15 mouse cellular contexts compared by ENCODE assay signal in the genomic region with DNA sequence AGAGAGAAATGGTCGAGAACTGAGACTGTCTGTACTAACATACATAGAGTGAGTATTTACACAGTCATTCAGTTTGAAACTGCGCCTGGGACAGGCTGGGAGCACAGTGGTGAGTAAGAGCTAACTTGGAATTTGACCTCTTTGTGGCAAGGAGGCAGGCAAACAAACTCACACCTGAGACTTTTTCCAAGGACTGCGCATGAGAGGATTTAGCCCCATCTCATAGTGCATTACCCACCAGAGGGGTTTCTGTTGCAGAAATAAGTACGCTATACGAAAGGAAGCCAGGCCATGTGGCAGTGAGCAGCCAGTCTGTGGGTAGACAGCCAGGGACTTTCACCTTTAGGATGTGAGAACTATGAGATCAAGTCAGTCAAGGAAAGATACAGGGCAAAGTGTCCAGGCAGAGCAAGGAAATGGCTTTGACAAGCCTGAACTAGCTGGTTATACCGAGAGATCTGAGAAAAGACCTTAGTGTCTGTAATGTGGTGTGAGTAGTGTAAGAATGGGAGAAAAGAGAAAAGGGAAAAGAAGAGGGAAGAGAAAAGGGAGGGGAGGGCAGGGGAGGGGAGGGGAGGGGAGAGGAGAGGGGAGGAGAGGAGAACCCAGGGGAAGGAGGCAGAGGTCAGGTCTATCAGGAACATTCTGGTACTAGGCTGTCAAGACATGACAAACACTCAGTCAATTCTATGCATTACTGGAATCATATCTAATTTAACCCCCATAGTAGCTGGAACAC. TPM values are rescaled to one million over a fixed set of nuclear protein-coding genes. Genes with fewer than 3 reads are reported as not detected.
DNase-seq lines count a peak whose midpoint lies in the region; ATAC-seq and TF ChIP-seq lines count a peak whose summit lies in the region.
"Had no signal": no experiment of that assay in that cellular context is flagged by ENCODE, and none has a peak within 500 bp of the region (broad histone marks: within the 10 kb centered on the region; RNA-seq: fewer than 3 reads in every experiment).

No protein-coding gene starts in this region.

- no peaks in the 10 kb centered on the region for H3K4me1 ChIP-seq in intestine, embryonic 16.5 days (ENCODE audit: control insufficient read depth, insufficient read depth, low read length)
- peaks cover 4% of the 10 kb centered on the region; the same call in 1 of the 2 replicates for H3K4me1 ChIP-seq in lung, adult 2 months (ENCODE audit: control insufficient read depth, insufficient read depth, low read length)
- no peaks in the 10 kb centered on the region for H3K4me1 ChIP-seq in stomach, embryonic 14.5 days (ENCODE audit: control insufficient read depth, insufficient read depth, low read length)
- H3K4me1 ChIP-seq in cerebellum, adult 2 months (ENCODE audit: control insufficient read depth, insufficient read depth, low read length) = no peaks in the 10 kb centered on the region
- no peaks in the 10 kb centered on the region for H3K4me1 ChIP-seq in hindbrain, embryonic 12.5 days

- DNase-seq in kidney, adult 18-20 months = peak; percentile 16
- DNase-seq in kidney, postnatal 25 days = no peak
- peak; percentile 53 for DNase-seq in lung, adult 2 months
- DNase-seq in left cerebral cortex, postnatal 10 days (ENCODE audit: extremely low spot score in 1 of 2, low spot score in 2 of 2) = no peak
- DNase-seq in cerebellum, adult 2 months = no peak
- DNase-seq: cerebellum, adult 8-10 months; embryo, embryonic 11 days; heart, postnatal 4 days; kidney, postnatal 14 days; thymus, adult 2 months had no signal

- H3K36me3 ChIP-seq in intestine, embryonic 16.5 days (ENCODE audit: control insufficient read depth, insufficient read depth, low read length) = no peaks in the 10 kb centered on the region
- no peaks in the 10 kb centered on the region for H3K36me3 ChIP-seq in stomach, embryonic 14.5 days (ENCODE audit: control insufficient read depth, insufficient read depth, low read length)
- 0 out of 2 replicates have a peak, but pooled peaks cover 2% of the 10 kb centered on the region for H3K36me3 ChIP-seq in hindbrain, embryonic 12.5 days
- H3K36me3 ChIP-seq: G1E had no signal

- 61% methylated on average over 6 of the region's 6 CpGs for WGBS in intestine, embryonic 16.5 days
- WGBS in lung, adult 2 months = 59% methylated on average over 6 of the region's 6 CpGs
- 63% methylated on average over 6 of the region's 6 CpGs for WGBS in stomach, embryonic 14.5 days
- 91% methylated on average over 6 of the region's 6 CpGs for WGBS in cerebellum, adult 2 months
- WGBS in hindbrain, embryonic 12.5 days = 81% methylated on average over 6 of the region's 6 CpGs

- H3K9me3 ChIP-seq in intestine, embryonic 16.5 days (ENCODE audit: control insufficient read depth, low read length) = no peaks in the 10 kb centered on the region
- no peaks in the 10 kb centered on the region for H3K9me3 ChIP-seq in stomach, embryonic 14.5 days (ENCODE audit: control insufficient read depth, low read depth, low read length)
- no peaks in the 10 kb centered on the region for H3K9me3 ChIP-seq in hindbrain, embryonic 12.5 days (replicated peaks)
- H3K9me3 ChIP-seq: G1E had no signal

- H3K27ac ChIP-seq in intestine, embryonic 16.5 days (ENCODE audit: low read length) = peak overlapping the region; percentile 39
- H3K27ac ChIP-seq in stomach, embryonic 14.5 days (ENCODE audit: low read length) = peak overlapping the region; percentile 69; the same call in 1 of the 2 replicates
- no peak overlapping the region for H3K27ac ChIP-seq in cerebellum, adult 2 months (ENCODE audit: insufficient read depth, low read length)
- H3K27ac ChIP-seq in hindbrain, embryonic 12.5 days = no peak overlapping the region

- H3K4me2 ChIP-seq in intestine, embryonic 16.5 days (ENCODE audit: low read depth, low read length) = no peak overlapping the region
- H3K4me2 ChIP-seq in stomach, embryonic 14.5 days (replicated peaks; ENCODE audit: low read depth, low read length) = no peak overlapping the region
- H3K4me2 ChIP-seq in hindbrain, embryonic 12.5 days (replicated peaks) = no peak overlapping the region
- H3K4me2 ChIP-seq: midbrain, embryonic 11.5 days had no signal

- H3K4me3 ChIP-seq in intestine, embryonic 16.5 days (ENCODE audit: low read length) = no peak overlapping the region
- H3K4me3 ChIP-seq in lung, adult 2 months (replicated peaks; ENCODE audit: extremely low read depth, low read depth, low read length) = no peak overlapping the region
- no peak overlapping the region for H3K4me3 ChIP-seq in stomach, embryonic 14.5 days (ENCODE audit: low read depth, low read length)
- no peak overlapping the region for H3K4me3 ChIP-seq in cerebellum, adult 2 months (replicated peaks; ENCODE audit: insufficient read depth, low read depth, low read length)
- H3K4me3 ChIP-seq in hindbrain, embryonic 12.5 days = no peak overlapping the region

- peak; percentile 98 for ATAC-seq in intestine, embryonic 16.5 days
- peak; percentile 90 for ATAC-seq in stomach, embryonic 14.5 days (ENCODE audit: insufficient number of reproducible peaks, insufficient read depth, low FRiP score, low read depth)
- no peak for ATAC-seq in hindbrain, embryonic 12.5 days (ENCODE audit: low FRiP score)

- no peak for TF ChIP-seq CTCF in lung, adult 2 months (IDR thresholded peaks at IDR 0.05; ENCODE audit: insufficient read depth, low read length)
- no peak for TF ChIP-seq CTCF in cerebellum, adult 2 months (IDR thresholded peaks at IDR 0.05; ENCODE audit: borderline replicate concordance, insufficient read depth, low read depth, low read length)

- H3K9ac ChIP-seq in intestine, embryonic 16.5 days (ENCODE audit: low read depth, low read length) = no peak overlapping the region
- H3K9ac ChIP-seq in stomach, embryonic 14.5 days (replicated peaks; ENCODE audit: low read depth, low read length) = no peak overlapping the region
- no peak overlapping the region for H3K9ac ChIP-seq in hindbrain, embryonic 12.5 days

- no peak for TF ChIP-seq POLR2A in lung, adult 2 months (IDR thresholded peaks at IDR 0.05; ENCODE audit: borderline replicate concordance, extremely low read depth, low read depth, low read length)
- TF ChIP-seq POLR2A in cerebellum, adult 2 months (IDR thresholded peaks at IDR 0.05; ENCODE audit: borderline replicate concordance, insufficient read depth, low read length) = no peak

- H3K27me3 ChIP-seq in intestine, embryonic 16.5 days (replicated peaks; ENCODE audit: control insufficient read depth, insufficient read depth, low read length) = no peaks in the 10 kb centered on the region
- no peaks in the 10 kb centered on the region for H3K27me3 ChIP-seq in stomach, embryonic 14.5 days (ENCODE audit: control insufficient read depth, insufficient read depth, low read length)
- H3K27me3 ChIP-seq in cerebellum, adult 2 months (ENCODE audit: control insufficient read depth, insufficient read depth, low read length) = no peaks in the 10 kb centered on the region
- no peaks in the 10 kb centered on the region for H3K27me3 ChIP-seq in hindbrain, embryonic 12.5 days

- intact Hi-C loops in left cerebral cortex, postnatal 10 days (cut with DNase I) = no loop called here

RNA-seq across cellular contexts. Expression of a gene that starts 25.1 kb away (rescaled TPM):
- polyA plus RNA-seq in intestine, embryonic 16.5 days (2015; fragmentation: Nextera tagmentation; extraction: Ambion mirVana) = 18.9 and 19.2 TPM in 2 replicates
- polyA plus RNA-seq in lung, adult 2 months (2012; rRNA removed) = 10.1 and 10.9 TPM in 2 replicates
- 25.4 and 25.6 TPM in 2 replicates for polyA plus RNA-seq in stomach, embryonic 14.5 days (2014; fragmentation: Nextera tagmentation; extraction: Ambion mirVana)
- 10 to 100 TPM; 62.1 to 66.6 TPM for total RNA-seq in left cerebral cortex, postnatal 10 days (2021)
- polyA plus RNA-seq in cerebellum, adult 2 months (2012; rRNA removed) = 36.1 and 37.8 TPM in 2 replicates
- 27.0 and 32.8 TPM in 2 replicates for polyA plus RNA-seq in hindbrain, embryonic 12.5 days (2016; fragmentation: Nextera tagmentation; extraction: Ambion mirVana)

Comparison
In these comparisons a context has a peak if more than half of its experiments do, and no peak if none do; other contexts are left out.
1. DNase-seq: peak in kidney, adult 18-20 months (single experiment) and lung, adult 2 months (single experiment); none in kidney, postnatal 25 days (0 of 2), left cerebral cortex, postnatal 10 days (0 of 2) and cerebellum, adult 2 months (0 of 2).
2. H3K27ac ChIP-seq: peak in intestine, embryonic 16.5 days (single experiment) and stomach, embryonic 14.5 days (single experiment); none in cerebellum, adult 2 months (single experiment) and hindbrain, embryonic 12.5 days (single experiment).